Comparison of ENCODE assay signal across 9 mouse cellular contexts in genomic region chr4:101068786-101069153, GRCm38 (mm10). TPM values are rescaled to one million over a fixed set of nuclear protein-coding genes. Genes with fewer than 3 reads are reported as not detected.
DNase-seq lines count a peak whose midpoint lies in the region; ATAC-seq and TF ChIP-seq lines count a peak whose summit lies in the region.
"Had no signal": no experiment of that assay in that cellular context is flagged by ENCODE, and none has a peak within 500 bp of the region (broad histone marks: within the 10 kb centered on the region; RNA-seq: fewer than 3 reads in every experiment).

TSS of gene Raver2 (plus strand) at chr4:101068983.

- H3K4me3 ChIP-seq in embryonic fibroblast, embryonic 13.5 days (ENCODE audit: insufficient read depth, low read length) = peak within 1 kb of the TSS; percentile 47
- H3K4me3 ChIP-seq in heart, postnatal 0 days (ENCODE audit: low read depth, low read length) = peak within 1 kb of the TSS; percentile 88
- peak within 1 kb of the TSS; percentile 60 for H3K4me3 ChIP-seq in liver, embryonic 15.5 days (replicated peaks)
- peak within 1 kb of the TSS; percentile 89 for H3K4me3 ChIP-seq in neural tube, embryonic 12.5 days
- H3K4me3 ChIP-seq in thymus, adult 2 months (ENCODE audit: control insufficient read depth, insufficient read depth, low read length) = peak within 1 kb of the TSS; percentile 53

- H3K9ac ChIP-seq in heart, postnatal 0 days (replicated peaks; ENCODE audit: low read depth, low read length) = peak within 1 kb of the TSS; percentile 70
- H3K9ac ChIP-seq in liver, embryonic 15.5 days = no peak within 1 kb of the TSS
- peak within 1 kb of the TSS; percentile 79 for H3K9ac ChIP-seq in neural tube, embryonic 12.5 days

- TF ChIP-seq POLR2A in embryonic fibroblast, embryonic 13.5 days (IDR thresholded peaks at IDR 0.05; ENCODE audit: low read depth, low read length) = no peak
- no peak for TF ChIP-seq POLR2A in thymus, adult 2 months (IDR thresholded peaks at IDR 0.05; ENCODE audit: control insufficient read depth, extremely low read depth, insufficient read depth, low read length, poor library complexity)

- peak within 1 kb of the TSS; percentile 96 for H3K4me2 ChIP-seq in heart, postnatal 0 days (ENCODE audit: low read depth, low read length)
- peak within 1 kb of the TSS; percentile 75 for H3K4me2 ChIP-seq in liver, embryonic 15.5 days
- H3K4me2 ChIP-seq in neural tube, embryonic 12.5 days (replicated peaks) = peak within 1 kb of the TSS; percentile 93

- H3K27ac ChIP-seq in embryonic fibroblast, embryonic 13.5 days (ENCODE audit: insufficient read depth, low read length) = no peak within 1 kb of the TSS
- no peak within 1 kb of the TSS for H3K27ac ChIP-seq in heart, postnatal 0 days (ENCODE audit: low read depth)
- H3K27ac ChIP-seq in liver, embryonic 15.5 days (replicated peaks) = no peak within 1 kb of the TSS
- no peak within 1 kb of the TSS for H3K27ac ChIP-seq in neural tube, embryonic 12.5 days
- no peak within 1 kb of the TSS for H3K27ac ChIP-seq in thymus, adult 2 months (ENCODE audit: control insufficient read depth, insufficient read depth, low read length)

- H3K36me3 ChIP-seq in heart, postnatal 0 days (replicated peaks; ENCODE audit: control insufficient read depth, insufficient read depth, low read length) = no peaks in the 10 kb centered on the region
- no peaks in the 10 kb centered on the region for H3K36me3 ChIP-seq in liver, embryonic 15.5 days (replicated peaks)
- no peaks in the 10 kb centered on the region for H3K36me3 ChIP-seq in neural tube, embryonic 12.5 days
- H3K36me3 ChIP-seq in thymus, adult 2 months (ENCODE audit: control insufficient read depth, insufficient read depth, low read length) = no peaks in the 10 kb centered on the region

- TF ChIP-seq EP300 in heart, postnatal 0 days (IDR thresholded peaks at IDR 0.05; ENCODE audit: low read depth) = no peak

- WGBS in heart, postnatal 0 days = 3% methylated on average over 36 of the region's 54 CpGs
- under 1% methylated on average over 54 of the region's 54 CpGs for WGBS in liver, embryonic 15.5 days (ENCODE audit: insufficient replicate concordance)
- under 1% methylated on average over 42 of the region's 54 CpGs for WGBS in neural tube, embryonic 12.5 days
- 10% methylated on average over 24 of the region's 54 CpGs for WGBS in thymus, adult 2 months

- TF ChIP-seq CTCF in embryonic fibroblast, embryonic 13.5 days (IDR thresholded peaks at IDR 0.05; ENCODE audit: borderline replicate concordance, insufficient read depth, low read length) = no peak
- TF ChIP-seq CTCF in heart, postnatal 0 days (IDR thresholded peaks at IDR 0.05; ENCODE audit: low read depth) = no peak
- peak; percentile 67; the same call in 1 of the 2 replicates for TF ChIP-seq CTCF in thymus, adult 2 months (IDR thresholded peaks at IDR 0.05; ENCODE audit: borderline replicate concordance, control insufficient read depth, extremely low read depth, insufficient read depth, low read length, poor library complexity)

- DNase-seq in spleen, adult 18-20 months = peak; percentile 8 to 26
- DNase-seq in spleen, adult 12 weeks (ENCODE audit: low spot score) = no peak
- DNase-seq in heart, postnatal 0 days (ENCODE audit: low spot score) = peak; percentile 47
- peak; percentile 71 for DNase-seq in kidney, postnatal 14 days
- DNase-seq in thymus, adult 2 months = peak; percentile 58

- H3K9me3 ChIP-seq in heart, postnatal 0 days (replicated peaks; ENCODE audit: control insufficient read depth, low read length) = no peaks in the 10 kb centered on the region
- no peaks in the 10 kb centered on the region for H3K9me3 ChIP-seq in liver, embryonic 15.5 days (replicated peaks)
- H3K9me3 ChIP-seq in neural tube, embryonic 12.5 days = no peaks in the 10 kb centered on the region

- no peaks in the 10 kb centered on the region for H3K27me3 ChIP-seq in heart, postnatal 0 days (ENCODE audit: control insufficient read depth, insufficient read depth, low read length)
- H3K27me3 ChIP-seq in liver, embryonic 15.5 days = peaks cover 58% of the 10 kb centered on the region
- no peaks in the 10 kb centered on the region for H3K27me3 ChIP-seq in neural tube, embryonic 12.5 days (replicated peaks)
- no peaks in the 10 kb centered on the region for H3K27me3 ChIP-seq in thymus, adult 2 months (ENCODE audit: control insufficient read depth, insufficient read depth, low read length)
- H3K27me3 ChIP-seq: CH12.LX had no signal

- peak; percentile 90 for ATAC-seq in heart, postnatal 0 days (ENCODE audit: insufficient read depth, low read depth)
- ATAC-seq in liver, embryonic 15.5 days (ENCODE audit: insufficient read depth) = no peak
- ATAC-seq in neural tube, embryonic 12.5 days (ENCODE audit: low FRiP score, low read depth) = peak; percentile 80

- H3K4me1 ChIP-seq in embryonic fibroblast, embryonic 13.5 days (ENCODE audit: control insufficient read depth, insufficient read depth, low read length) = no peaks in the 10 kb centered on the region
- no peaks in the 10 kb centered on the region for H3K4me1 ChIP-seq in heart, postnatal 0 days (ENCODE audit: control insufficient read depth, insufficient read depth)
- peaks cover 4% of the 10 kb centered on the region; the same call in 1 of the 2 replicates for H3K4me1 ChIP-seq in liver, embryonic 15.5 days (replicated peaks)
- peaks cover 3% of the 10 kb centered on the region; the same call in 1 of the 2 replicates for H3K4me1 ChIP-seq in neural tube, embryonic 12.5 days
- peaks cover 7% of the 10 kb centered on the region for H3K4me1 ChIP-seq in thymus, adult 2 months (replicated peaks; ENCODE audit: control insufficient read depth, insufficient read depth, low read length)

RNA-seq across cellular contexts. Expression of gene Raver2, which starts in this region (rescaled TPM):
- polyA plus RNA-seq in embryonic fibroblast, embryonic 13.5 days (2011; ENCODE audit: insufficient read length, low read depth, missing spikeins) = 1.3 and 3.8 TPM in 2 replicates
- 4.0 and 5.1 TPM in 2 replicates for total RNA-seq in heart, postnatal 0 days (2014; rRNA removed; ENCODE audit: low replicate concordance)
- polyA plus RNA-seq in heart, postnatal 0 days (2015; fragmentation: Nextera tagmentation; extraction: Ambion mirVana) = 1.6 and 1.7 TPM in 2 replicates
- polyA plus RNA-seq in liver, embryonic 15.5 days (2015; fragmentation: Nextera tagmentation; extraction: Ambion mirVana) = 0.35 and 0.41 TPM in 2 replicates
- 10.8 and 13.0 TPM in 2 replicates for polyA plus RNA-seq in neural tube, embryonic 12.5 days (2016; fragmentation: Nextera tagmentation; extraction: Ambion mirVana)
- polyA plus RNA-seq in thymus, adult 2 months (2012; rRNA removed) = 5.9 and 7.0 TPM in 2 replicates
